Mouse (Mus musculus): Measurements from ENCODE around the gene Aoc3. TPM values are rescaled to one million over a fixed set of nuclear protein-coding genes. Genes with fewer than 3 reads are reported as not detected.

Aoc3 gene
- polyA plus RNA-seq, 1 experiment from 2014 or later, result 1.9 TPM

DNA sequence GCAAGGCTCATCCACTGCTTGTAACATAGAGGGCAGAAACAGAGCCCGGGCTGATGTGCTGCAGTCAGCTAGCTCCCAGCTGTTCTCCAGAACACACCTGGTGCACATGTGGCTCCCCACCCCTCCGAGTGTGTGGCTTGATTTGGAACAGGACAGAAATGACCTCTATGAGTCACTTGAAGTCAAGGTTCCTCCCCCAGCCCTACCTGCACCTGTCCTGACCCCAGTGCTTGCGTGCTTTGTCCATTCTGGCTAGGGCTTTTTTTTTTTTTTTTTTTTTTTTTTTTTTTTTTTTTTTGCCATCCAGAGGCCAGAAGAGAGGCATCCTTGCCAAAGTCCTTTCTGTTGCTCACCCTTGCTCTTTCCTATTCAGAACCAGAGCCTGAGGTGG is 21.3 kb downstream of the Aoc3 start:
- WGBS, result 61% methylated on average over 3 of the region's 3 CpGs
- H3K4me1 ChIP-seq (replicated peaks), result no peaks in the 10 kb centered on the region

DNA sequence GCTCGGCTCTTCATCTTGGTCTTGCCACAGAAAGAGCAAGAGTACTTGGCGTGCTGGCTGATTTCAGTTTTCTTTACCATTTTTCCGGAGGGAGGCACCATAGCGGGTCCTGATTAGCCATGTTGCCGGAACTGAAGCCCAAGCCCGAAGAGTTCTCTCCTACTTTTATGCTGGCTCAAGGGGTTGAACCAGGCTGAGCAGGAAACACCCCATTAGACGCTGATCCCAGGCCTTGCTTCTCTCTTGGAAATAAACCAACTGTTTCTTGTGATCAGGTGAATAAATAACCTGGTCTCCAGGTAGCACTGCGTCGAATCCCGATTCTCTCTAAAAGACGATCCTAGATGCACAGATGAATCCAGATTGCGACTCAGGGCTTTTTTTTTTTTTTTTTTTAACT is 23.0 kb downstream of the Aoc3 start:
- Histone ChIP-seq H3K9me3 (replicated peaks) (no peaks in the 10 kb centered on the region), H3K4me1 (replicated peaks) (no peaks in the 10 kb centered on the region), H3K27ac (no peak overlapping the region), H3K4me2 (no peak overlapping the region), H3K27me3 (no peaks in the 10 kb centered on the region), H3K36me3 (no peaks in the 10 kb centered on the region), H3K9ac (no peak overlapping the region), H3K4me3 (no peak overlapping the region)
- ATAC-seq (replicated peaks; ENCODE audit: insufficient number of reproducible peaks, insufficient read depth, low FRiP score, low read depth), result no peak
- WGBS, result 81% methylated on average over 12 of the region's 12 CpGs

More for the DNA sequence above, 21.3 kb downstream of the Aoc3 start:
- Histone ChIP-seq H3K36me3 (no peaks in the 10 kb centered on the region), H3K9ac (no peak overlapping the region), H3K4me3 (no peak overlapping the region), H3K4me2 (no peak overlapping the region), H3K27me3 (no peaks in the 10 kb centered on the region), H3K9me3 (replicated peaks) (no peaks in the 10 kb centered on the region), H3K27ac (no peak overlapping the region)
- no peak for ATAC-seq (replicated peaks; ENCODE audit: insufficient number of reproducible peaks, insufficient read depth, low FRiP score, low read depth)

- Histone ChIP-seq H3K36me3 (no peaks in the 10 kb centered on the region), H3K4me3 (no peak overlapping the region), H3K27ac (no peak overlapping the region), H3K9ac (no peak overlapping the region), H3K27me3 (no peaks in the 10 kb centered on the region), H3K4me1 (replicated peaks) (no peaks in the 10 kb centered on the region), H3K4me2 (no peak overlapping the region), H3K9me3 (replicated peaks) (no peaks in the 10 kb centered on the region)
- ATAC-seq (replicated peaks; ENCODE audit: insufficient number of reproducible peaks, insufficient read depth, low FRiP score, low read depth), result no peak
- 82% methylated on average over 5 of the region's 5 CpGs for WGBS
Observed at GRCm38 (mm10) chr11:101354438-101355010, 24.1 kb downstream of the Aoc3 start.

DNA sequence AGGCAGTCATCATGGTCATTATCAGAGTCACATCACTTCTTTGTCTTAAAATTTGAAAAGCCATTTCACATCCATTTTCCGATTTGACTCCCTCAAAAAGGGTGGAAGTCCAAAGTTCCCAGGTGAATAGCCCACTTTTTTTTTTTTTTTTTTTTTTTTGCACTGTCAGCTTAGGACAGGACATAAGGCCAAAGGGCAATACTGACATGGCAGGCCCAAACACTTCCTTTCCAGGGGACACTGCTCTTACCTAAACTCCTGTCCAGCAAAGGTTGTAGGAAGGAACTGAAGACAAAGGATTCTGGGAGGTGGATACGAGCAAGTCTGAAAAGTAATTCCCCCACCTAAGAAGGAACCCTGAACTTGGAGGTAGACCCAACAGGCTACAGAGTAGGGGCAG is 25.5 kb downstream of the Aoc3 start:
- Histone ChIP-seq H3K9me3 (replicated peaks) (no peaks in the 10 kb centered on the region), H3K36me3 (no peaks in the 10 kb centered on the region), H3K27me3 (no peaks in the 10 kb centered on the region), H3K4me1 (replicated peaks) (peaks cover 11% of the 10 kb centered on the region), H3K4me3 (no peak overlapping the region), H3K27ac (no peak overlapping the region), H3K9ac (no peak overlapping the region), H3K4me2 (no peak overlapping the region)
- WGBS, result 84% methylated on average over 2 of the region's 2 CpGs
- ATAC-seq (replicated peaks; ENCODE audit: insufficient number of reproducible peaks, insufficient read depth, low FRiP score, low read depth), result no peak

GRCm38 (mm10) chr11:101357505-101358182 is 27.2 kb downstream of the Aoc3 start:
- 74% methylated on average over 3 of the region's 3 CpGs for WGBS
- Histone ChIP-seq H3K9me3 (replicated peaks) (no peaks in the 10 kb centered on the region), H3K36me3 (no peaks in the 10 kb centered on the region)

GRCm38 (mm10) chr11:101359776-101360175 is 29.4 kb downstream of the Aoc3 start:
- H3K4me3 ChIP-seq, result no peak overlapping the region

More at GRCm38 (mm10) chr11:101357505-101358182, 27.2 kb downstream of the Aoc3 start:
- H3K27ac ChIP-seq, result no peak overlapping the region
- no peak overlapping the region for H3K9ac ChIP-seq
- H3K4me1 ChIP-seq (replicated peaks), result peaks cover 17% of the 10 kb centered on the region
- ATAC-seq (replicated peaks; ENCODE audit: insufficient number of reproducible peaks, insufficient read depth, low FRiP score, low read depth), result no peak
- no peak overlapping the region for H3K4me3 ChIP-seq
- H3K27me3 ChIP-seq, result no peaks in the 10 kb centered on the region
- H3K4me2 ChIP-seq, result no peak overlapping the region

GRCm38 (mm10) chr11:101360651-101361113 is 30.3 kb downstream of the Aoc3 start:
- 28% methylated on average over 3 of the region's 3 CpGs for WGBS

More at GRCm38 (mm10) chr11:101359776-101360175, 29.4 kb downstream of the Aoc3 start:
- H3K27ac ChIP-seq, result peak overlapping the region; percentile 70
- WGBS, result 61% methylated on average over 9 of the region's 9 CpGs
- no peaks in the 10 kb centered on the region for H3K36me3 ChIP-seq
- H3K27me3 ChIP-seq, result no peaks in the 10 kb centered on the region
- H3K4me1 ChIP-seq (replicated peaks), result peaks cover 20% of the 10 kb centered on the region
- no peaks in the 10 kb centered on the region for H3K9me3 ChIP-seq (replicated peaks)
- no peak overlapping the region for H3K9ac ChIP-seq
- H3K4me2 ChIP-seq, result no peak overlapping the region
- ATAC-seq (replicated peaks; ENCODE audit: insufficient number of reproducible peaks, insufficient read depth, low FRiP score, low read depth), result no peak

GRCm38 (mm10) chr11:101364531-101364931 is 34.1 kb downstream of the Aoc3 start:
- Histone ChIP-seq H3K27ac (no peak overlapping the region), H3K27me3 (no peaks in the 10 kb centered on the region), H3K4me2 (no peak overlapping the region), H3K4me1 (replicated peaks) (peaks cover 20% of the 10 kb centered on the region), H3K9me3 (replicated peaks) (no peaks in the 10 kb centered on the region), H3K9ac (no peak overlapping the region), H3K4me3 (no peak overlapping the region), H3K36me3 (no peaks in the 10 kb centered on the region)
- ATAC-seq (replicated peaks; ENCODE audit: insufficient number of reproducible peaks, insufficient read depth, low FRiP score, low read depth), result no peak
- 22% methylated on average over 5 of the region's 5 CpGs for WGBS

More at GRCm38 (mm10) chr11:101360651-101361113, 30.3 kb downstream of the Aoc3 start:
- no peaks in the 10 kb centered on the region for H3K9me3 ChIP-seq (replicated peaks)
- H3K4me2 ChIP-seq, result no peak overlapping the region
- peak overlapping the region; percentile 70 for H3K27ac ChIP-seq
- peaks cover 20% of the 10 kb centered on the region for H3K4me1 ChIP-seq (replicated peaks)
- no peak overlapping the region for H3K9ac ChIP-seq
- no peaks in the 10 kb centered on the region for H3K36me3 ChIP-seq
- H3K4me3 ChIP-seq, result no peak overlapping the region
- H3K27me3 ChIP-seq, result no peaks in the 10 kb centered on the region
- no peak for ATAC-seq (replicated peaks; ENCODE audit: insufficient number of reproducible peaks, insufficient read depth, low FRiP score, low read depth)

GRCm38 (mm10) chr11:101367326-101367935 is 37.0 kb downstream of the Aoc3 start, which contains the start of gene G6pc:
TSS of gene G6pc (plus strand) at chr11:101367561.
- Histone ChIP-seq H3K36me3 (no peaks in the 10 kb centered on the region), H3K27ac (no peak within 1 kb of the TSS), H3K9ac (no peak within 1 kb of the TSS), H3K4me3 (no peak within 1 kb of the TSS), H3K27me3 (no peaks in the 10 kb centered on the region), H3K4me1 (replicated peaks) (peaks cover 3% of the 10 kb centered on the region), H3K9me3 (replicated peaks) (no peaks in the 10 kb centered on the region), H3K4me2 (no peak within 1 kb of the TSS)
- no peak for ATAC-seq (replicated peaks; ENCODE audit: insufficient number of reproducible peaks, insufficient read depth, low FRiP score, low read depth)
- WGBS, result 83% methylated on average over 8 of the region's 8 CpGs

- Histone ChIP-seq H3K27ac (no peak overlapping the region), H3K4me3 (no peak overlapping the region), H3K9me3 (replicated peaks) (no peaks in the 10 kb centered on the region), H3K27me3 (no peaks in the 10 kb centered on the region), H3K9ac (no peak overlapping the region), H3K36me3 (no peaks in the 10 kb centered on the region), H3K4me1 (replicated peaks) (no peaks in the 10 kb centered on the region), H3K4me2 (no peak overlapping the region)
- 66% methylated on average over 5 of the region's 5 CpGs for WGBS
- ATAC-seq (replicated peaks; ENCODE audit: insufficient number of reproducible peaks, insufficient read depth, low FRiP score, low read depth), result no peak
Observed at GRCm38 (mm10) chr11:101370141-101370540, 39.7 kb downstream of the Aoc3 start.

GRCm38 (mm10) chr11:101374421-101374938 is 44.1 kb downstream of the Aoc3 start:
- Histone ChIP-seq H3K4me1 (replicated peaks) (no peaks in the 10 kb centered on the region), H3K27me3 (no peaks in the 10 kb centered on the region), H3K4me2 (no peak overlapping the region), H3K36me3 (no peaks in the 10 kb centered on the region), H3K4me3 (no peak overlapping the region), H3K9ac (no peak overlapping the region), H3K9me3 (replicated peaks) (no peaks in the 10 kb centered on the region), H3K27ac (no peak overlapping the region)
- ATAC-seq (replicated peaks; ENCODE audit: insufficient number of reproducible peaks, insufficient read depth, low FRiP score, low read depth), result no peak
- 59% methylated on average over 7 of the region's 7 CpGs for WGBS
